Mouse (Mus musculus) hindbrain, embryonic 12.5 days (tissue): Measurements from ENCODE around the gene Nostrin. TPM values are rescaled to one million over a fixed set of nuclear protein-coding genes. Genes with fewer than 3 reads are reported as not detected.

Source experiments
- ATAC-seq: fragments of 200-750 bp; cut with Nextera tagmentation; 2 replicates; pipeline ENCODE4 v1.8.0; 2017; ENCODE audit warnings: moderate TSS enrichment; ENCODE audit not compliant: low FRiP score
- H3K27ac ChIP-seq: fragments of 300-500 bp; sonication (generic); 2 replicates; pipeline ENCODE4 v1.5.1; 2016; ENCODE audit warnings: mild to moderate bottlenecking
- H3K27me3 ChIP-seq: fragments of 300-500 bp; sonication (generic); 2 replicates; pipeline ENCODE4 v1.6.1; 2016; ENCODE audit warnings: mild to moderate bottlenecking
- H3K36me3 ChIP-seq: fragments of 300-500 bp; sonication (generic); 2 replicates; pipeline ENCODE4 v1.6.1; 2016; ENCODE audit warnings: mild to moderate bottlenecking
- H3K4me1 ChIP-seq: fragments of 300-500 bp; sonication (generic); 2 replicates; pipeline ENCODE4 v1.6.1; 2016
- H3K4me2 ChIP-seq: fragments of 300-500 bp; sonication (generic); replicated peaks from 2 replicates; pipeline ENCODE4 v1.6.1; 2016; ENCODE audit warnings: mild to moderate bottlenecking
- H3K4me3 ChIP-seq: fragments of 300-500 bp; sonication (generic); 2 replicates; pipeline ENCODE4 v1.5.1; 2016; ENCODE audit warnings: mild to moderate bottlenecking
- H3K9ac ChIP-seq: fragments of 300-500 bp; sonication (generic); 2 replicates; pipeline ENCODE4 v1.6.1; 2016; ENCODE audit warnings: mild to moderate bottlenecking, moderate library complexity
- H3K9me3 ChIP-seq: fragments of 300-500 bp; sonication (generic); replicated peaks from 2 replicates; pipeline ENCODE4 v1.6.1; 2016; ENCODE audit warnings: mild to moderate bottlenecking
- WGBS: fragments of 180-500 bp; shearing (Covaris S2); methylation state at CpG from one replicate; pipeline ENCODE4 v1.1.7; 2016; 5-methylcytosine and 5-hydroxymethylcytosine counted together
- polyA plus RNA-seq: library from polyadenylated mRNA; unstranded; fragments of >200 nt; fragmentation: Nextera tagmentation; extraction: Ambion mirVana; gene quantifications from 2 replicates; pipeline ENCODE4 v1.2.1, GENCODE M21; 2016

The Nostrin gene
- polyA plus RNA-seq, 1 experiment from 2014 or later, result 0.72 TPM

GRCm38 (mm10) chr2:69210773-69211172, 75.2 kb downstream of the Nostrin start, which contains the start of gene G6pc2:
G6pc2 (plus strand) TSS chr2:69211073.
- Histone ChIP-seq H3K4me3 (no peak within 1 kb of the TSS), H3K9me3 (no peaks in the 10 kb centered on the region), H3K36me3 (no peaks in the 10 kb centered on the region), H3K4me1 (peaks cover under 1% of the 10 kb centered on the region; the same call in 1 of the 2 replicates), H3K4me2 (no peak within 1 kb of the TSS), H3K27me3 (no peaks in the 10 kb centered on the region), H3K27ac (no peak within 1 kb of the TSS), H3K9ac (no peak within 1 kb of the TSS)
- no peak for ATAC-seq
- 84% methylated on average over 7 of the region's 7 CpGs for WGBS

GRCm38 (mm10) chr2:69212652-69213051, 77.1 kb downstream of the Nostrin start:
- WGBS, result 66% methylated on average over 10 of the region's 10 CpGs
- H3K36me3 ChIP-seq, result no peaks in the 10 kb centered on the region
- no peak for ATAC-seq
- no peaks in the 10 kb centered on the region for H3K9me3 ChIP-seq
- H3K27me3 ChIP-seq, result no peaks in the 10 kb centered on the region
- no peak overlapping the region for H3K4me2 ChIP-seq
- H3K9ac ChIP-seq, result no peak overlapping the region
- no peak overlapping the region for H3K27ac ChIP-seq
- H3K4me1 ChIP-seq, result no peaks in the 10 kb centered on the region
- no peak overlapping the region for H3K4me3 ChIP-seq

- Histone ChIP-seq H3K36me3 (no peaks in the 10 kb centered on the region), H3K9me3 (no peaks in the 10 kb centered on the region), H3K4me3 (no peak overlapping the region), H3K9ac (no peak overlapping the region), H3K4me2 (no peak overlapping the region), H3K27ac (no peak overlapping the region), H3K27me3 (no peaks in the 10 kb centered on the region), H3K4me1 (no peaks in the 10 kb centered on the region)
- WGBS, result 80% methylated on average over 7 of the region's 7 CpGs
- no peak for ATAC-seq
These were observed 79.6 kb downstream of the Nostrin start for GRCm38 (mm10) chr2:69215242-69215641.

GRCm38 (mm10) chr2:69221868-69222416, 86.3 kb downstream of the Nostrin start:
- no peak for ATAC-seq
- Histone ChIP-seq H3K9me3 (no peaks in the 10 kb centered on the region), H3K27ac (no peak overlapping the region), H3K4me1 (no peaks in the 10 kb centered on the region), H3K4me3 (no peak overlapping the region), H3K9ac (no peak overlapping the region), H3K4me2 (no peak overlapping the region), H3K27me3 (no peaks in the 10 kb centered on the region), H3K36me3 (no peaks in the 10 kb centered on the region)
- WGBS, result 41% methylated on average over 5 of the region's 5 CpGs

- H3K9ac ChIP-seq, result no peak overlapping the region
- no peak overlapping the region for H3K27ac ChIP-seq
- ATAC-seq, result no peak
- no peaks in the 10 kb centered on the region for H3K27me3 ChIP-seq
- no peaks in the 10 kb centered on the region for H3K36me3 ChIP-seq
- H3K4me3 ChIP-seq, result no peak overlapping the region
- no peaks in the 10 kb centered on the region for H3K4me1 ChIP-seq
- H3K9me3 ChIP-seq, result no peaks in the 10 kb centered on the region
- no peak overlapping the region for H3K4me2 ChIP-seq
- 70% methylated on average over 10 of the region's 10 CpGs for WGBS
These were observed 87.2 kb downstream of the Nostrin start for GRCm38 (mm10) chr2:69222815-69223214.

GRCm38 (mm10) chr2:69224724-69225123, 89.1 kb downstream of the Nostrin start:
- Histone ChIP-seq H3K36me3 (no peaks in the 10 kb centered on the region), H3K9ac (no peak overlapping the region), H3K27ac (no peak overlapping the region), H3K4me2 (no peak overlapping the region), H3K9me3 (no peaks in the 10 kb centered on the region), H3K4me3 (no peak overlapping the region), H3K27me3 (no peaks in the 10 kb centered on the region), H3K4me1 (no peaks in the 10 kb centered on the region)
- WGBS, result 53% methylated on average over 2 of the region's 2 CpGs
- ATAC-seq, result no peak

GRCm38 (mm10) chr2:69226876-69227275, 91.3 kb downstream of the Nostrin start:
- 86% methylated on average over 9 of the region's 9 CpGs for WGBS

GRCm38 (mm10) chr2:69228635-69229034, 93.0 kb downstream of the Nostrin start:
- Histone ChIP-seq H3K9me3 (no peaks in the 10 kb centered on the region), H3K9ac (no peak overlapping the region), H3K4me3 (no peak overlapping the region), H3K36me3 (no peaks in the 10 kb centered on the region), H3K27ac (no peak overlapping the region), H3K4me1 (no peaks in the 10 kb centered on the region), H3K27me3 (no peaks in the 10 kb centered on the region), H3K4me2 (no peak overlapping the region)
- ATAC-seq, result no peak
- 72% methylated on average over 6 of the region's 6 CpGs for WGBS

More at GRCm38 (mm10) chr2:69226876-69227275, 91.3 kb downstream of the Nostrin start:
- Histone ChIP-seq H3K27ac (no peak overlapping the region), H3K9ac (no peak overlapping the region), H3K4me2 (no peak overlapping the region), H3K4me1 (no peaks in the 10 kb centered on the region), H3K36me3 (no peaks in the 10 kb centered on the region), H3K9me3 (no peaks in the 10 kb centered on the region), H3K27me3 (no peaks in the 10 kb centered on the region), H3K4me3 (no peak overlapping the region)
- no peak for ATAC-seq

- H3K4me1 ChIP-seq, result no peaks in the 10 kb centered on the region
- no peaks in the 10 kb centered on the region for H3K27me3 ChIP-seq
- no peak overlapping the region for H3K9ac ChIP-seq
- 84% methylated on average over 2 of the region's 2 CpGs for WGBS
- no peak for ATAC-seq
- H3K36me3 ChIP-seq, result no peaks in the 10 kb centered on the region
- no peaks in the 10 kb centered on the region for H3K9me3 ChIP-seq
- H3K4me3 ChIP-seq, result no peak overlapping the region
- H3K27ac ChIP-seq, result no peak overlapping the region
- H3K4me2 ChIP-seq, result no peak overlapping the region
These were observed 94.5 kb downstream of the Nostrin start for GRCm38 (mm10) chr2:69230137-69230536.

- Histone ChIP-seq H3K4me1 (no peaks in the 10 kb centered on the region), H3K4me3 (no peak overlapping the region), H3K27me3 (no peaks in the 10 kb centered on the region), H3K4me2 (no peak overlapping the region), H3K9me3 (no peaks in the 10 kb centered on the region), H3K9ac (no peak overlapping the region), H3K27ac (no peak overlapping the region), H3K36me3 (no peaks in the 10 kb centered on the region)
- ATAC-seq, result no peak
These were observed 96.5 kb downstream of the Nostrin start for GRCm38 (mm10) chr2:69232101-69232500.

GRCm38 (mm10) chr2:69234976-69235678, 99.5 kb downstream of the Nostrin start:
- H3K36me3 ChIP-seq, result no peaks in the 10 kb centered on the region
- H3K4me2 ChIP-seq, result no peak overlapping the region
- H3K27me3 ChIP-seq, result no peaks in the 10 kb centered on the region
- no peaks in the 10 kb centered on the region for H3K4me1 ChIP-seq
- H3K9me3 ChIP-seq, result no peaks in the 10 kb centered on the region
- WGBS, result 70% methylated on average over 5 of the region's 5 CpGs
- no peak overlapping the region for H3K9ac ChIP-seq
- peak; percentile 76 for ATAC-seq
- no peak overlapping the region for H3K27ac ChIP-seq
- H3K4me3 ChIP-seq, result no peak overlapping the region
